Mouse (Mus musculus): Measurements from ENCODE around the gene Prr14l. TPM values are rescaled to one million over a fixed set of nuclear protein-coding genes. Genes with fewer than 3 reads are reported as not detected.

The Prr14l gene
- 10 to 100 TPM; 20.0 to 27.5 TPM for polyA plus RNA-seq (2017; shearing (Covaris generic))

GRCm38 (mm10) chr5:32853731-32854507 lies at the start of gene Prr14l:
Prr14l (minus strand) TSS chr5:32854256.

GRCm38 (mm10) chr5:32863253-32864228 lies 9.5 kb upstream of the Prr14l start, which contains the start of gene Depdc5:
Depdc5 (plus strand) TSS chr5:32863701.

DNA sequence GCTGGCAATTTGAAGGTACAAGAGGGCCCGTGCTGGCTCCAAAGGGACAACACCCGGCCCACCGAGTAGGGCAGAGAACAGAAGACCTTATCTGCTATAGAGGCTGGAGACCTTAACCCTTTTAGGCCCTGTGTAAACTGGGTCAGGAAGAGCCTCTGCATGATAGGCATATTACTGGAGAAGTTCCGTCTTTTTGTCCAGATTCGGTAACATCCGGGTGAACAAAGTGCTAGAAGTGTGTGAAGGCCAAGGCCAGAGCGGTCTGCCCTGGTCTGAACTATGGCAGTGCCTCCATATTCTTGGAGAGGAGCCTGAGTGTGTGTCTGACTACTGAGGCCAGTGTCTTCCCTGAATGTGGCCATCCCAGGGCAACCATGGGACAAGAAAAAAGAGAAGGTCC lies 27.0 kb downstream of the Prr14l start, which contains the start of gene Gm20671:
Gm20671 (minus strand) TSS at position 101 of the 400 bp plus-strand sequence.

DNA sequence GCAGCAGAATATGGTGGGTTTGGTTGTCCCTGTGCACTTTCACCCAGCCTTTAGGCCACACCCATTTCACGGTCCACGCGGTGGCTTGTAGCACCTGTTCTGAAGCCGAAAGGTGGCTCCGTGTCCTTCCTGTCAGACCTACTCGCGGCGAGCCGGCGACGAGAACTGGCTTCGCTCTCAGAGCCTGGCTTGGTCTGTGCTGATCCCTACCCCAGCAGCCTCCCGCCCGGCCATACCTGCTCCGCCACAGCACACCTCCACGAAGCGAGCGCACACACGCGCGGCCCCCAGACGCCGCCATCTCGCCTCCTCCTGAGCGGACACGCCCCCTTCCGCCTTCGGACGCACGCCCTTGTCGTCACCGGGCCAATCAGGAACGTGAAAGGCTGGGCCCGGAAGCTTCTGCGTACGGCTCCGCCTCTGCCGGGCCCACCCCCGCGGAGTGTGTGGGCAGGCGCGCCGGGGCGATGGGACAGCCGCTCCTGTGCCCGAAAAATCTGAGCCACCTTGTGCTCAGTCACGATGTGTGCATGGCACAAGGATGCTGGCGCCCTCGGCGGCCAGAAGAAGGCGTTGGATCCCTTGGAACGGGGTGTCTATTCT lies 68.6 kb downstream of the Prr14l start, which contains the start of gene Pisd:
Pisd (minus strand) TSS at position 334 of the 603 bp plus-strand sequence.

Other genes with a start within 250 kb of the Prr14l start
- 1 to 10 TPM in 1 of 2 experiments, under 1 TPM in 1; 0.34 to 3.0 TPM for gene Yes1, start 243.1 kb downstream of the Prr14l start, polyA plus RNA-seq (2017; shearing (Covaris generic))
- gene Pisd, start 68.6 kb downstream of the Prr14l start, polyA plus RNA-seq (2017; shearing (Covaris generic)): 100 to 1,000 TPM in 1 of 2 experiments, 10 to 100 TPM in 1; 95.1 to 104 TPM
- gene Gm20671, start 27.1 kb downstream of the Prr14l start, polyA plus RNA-seq (2017; shearing (Covaris generic)): not detected
- gene Depdc5, start 9.4 kb upstream of the Prr14l start, polyA plus RNA-seq (2017; shearing (Covaris generic)): 10 to 100 TPM; 16.3 to 25.7 TPM
- gene Ywhah, start 164.6 kb upstream of the Prr14l start, polyA plus RNA-seq (2017; shearing (Covaris generic)): 100 to 1,000 TPM; 292 to 363 TPM
- gene Slc5a1, start 250.0 kb upstream of the Prr14l start, polyA plus RNA-seq (2017; shearing (Covaris generic)): under 1 TPM; 0.55 to 0.60 TPM

Data from inflammation-experienced regulatory T-cells (primary cell).